Mouse (Mus musculus) heart, postnatal 0 days (tissue): Measurements from ENCODE around the gene Cd70.

Source experiments
- CTCF ChIP-seq: IDR thresholded peaks from 2 replicates; pipeline ENCODE4 v1.5.1; 2016; ENCODE audit warnings: antibody characterized with exemption, control low read depth, low read depth
- EP300 ChIP-seq: IDR thresholded peaks from 2 replicates; pipeline ENCODE4 v1.6.1; 2016; ENCODE audit warnings: antibody characterized with exemption, low read depth

GRCm38 (mm10) chr17:57148994-57149803, at the start of gene Cd70:
- TF ChIP-seq EP300 (no peak), CTCF (no peak)
